Mouse (Mus musculus) kidney, adult 2 months (tissue): Measurements from ENCODE around the gene C130074G19Rik.

ENCODE experiments used
- CTCF ChIP-seq: fragments of 200-500 bp; conservative IDR thresholded peaks from 2 replicates; pipeline ENCODE4 v1.5.1; 2011; ENCODE audit warnings: low read depth, mild to moderate bottlenecking, control low read depth, low read length, moderate library complexity, mixed read lengths; ENCODE audit not compliant: insufficient read depth, insufficient read length
- POLR2A ChIP-seq: fragments of 200-500 bp; IDR thresholded peaks from one replicate; pipeline ENCODE4 v1.6.1; 2011; ENCODE audit warnings: low read depth, low read length, control low read depth

GRCm38 (mm10) chr1:184922824-184923223 lies 39.8 kb upstream of the C130074G19Rik start:
- TF ChIP-seq POLR2A: no peak
- TF ChIP-seq CTCF: no peak
